Mouse (Mus musculus): ENCODE measurements around the gene Adrm1. TPM values are rescaled to one million over a fixed set of nuclear protein-coding genes. Genes with fewer than 3 reads are reported as not detected.

Adrm1 gene
- polyA plus RNA-seq (2014; fragmentation: Nextera tagmentation; extraction: Ambion mirVana) = 147 and 154 TPM in 2 replicates

- peak within 1 kb of the TSS; percentile 94 for H3K9ac ChIP-seq (replicated peaks; ENCODE audit: low read depth, low read length)
- peaks cover 11% of the 10 kb centered on the region for H3K4me1 ChIP-seq (ENCODE audit: control insufficient read depth, insufficient read depth, low read length)
- peaks cover 19% of the 10 kb centered on the region; the same call in 1 of the 2 replicates for H3K36me3 ChIP-seq (ENCODE audit: control insufficient read depth, insufficient read depth, low read length)
- peak within 1 kb of the TSS; percentile 91 for H3K27ac ChIP-seq (ENCODE audit: low read depth, low read length)
- WGBS = 4% methylated on average over 41 of the region's 41 CpGs
- H3K4me2 ChIP-seq (ENCODE audit: low read depth, low read length) = peak within 1 kb of the TSS; percentile 65
- H3K9me3 ChIP-seq (ENCODE audit: control insufficient read depth, low read length) = no peaks in the 10 kb centered on the region
- peak; percentile 99; the same call in 1 of the 2 replicates for ATAC-seq (ENCODE audit: low read depth)
- no peaks in the 10 kb centered on the region for H3K27me3 ChIP-seq (ENCODE audit: control insufficient read depth, insufficient read depth, low read length)
- H3K4me3 ChIP-seq (ENCODE audit: low read depth, low read length) = peak within 1 kb of the TSS; percentile 91
These were observed at the start of gene Adrm1 for GRCm38 (mm10) chr2:180170806-180171521. Gene Adrm1 (plus strand): TSS chr2:180171485.

- 92% methylated on average over 2 of the region's 2 CpGs for WGBS
- H3K9me3 ChIP-seq (ENCODE audit: control insufficient read depth, low read length) = no peaks in the 10 kb centered on the region
These were observed 47.1 kb upstream of the Adrm1 start for GRCm38 (mm10) chr2:180124192-180124591.

GRCm38 (mm10) chr2:180126195-180126594 lies 45.1 kb upstream of the Adrm1 start:
- Histone ChIP-seq H3K27me3 (ENCODE audit: control insufficient read depth, insufficient read depth, low read length) (no peaks in the 10 kb centered on the region), H3K4me1 (ENCODE audit: control insufficient read depth, insufficient read depth, low read length) (0 out of 2 replicates have a peak, but pooled peaks cover 2% of the 10 kb centered on the region), H3K9me3 (ENCODE audit: control insufficient read depth, low read length) (no peaks in the 10 kb centered on the region), H3K36me3 (ENCODE audit: control insufficient read depth, insufficient read depth, low read length) (no peaks in the 10 kb centered on the region), H3K27ac (ENCODE audit: low read depth, low read length) (no peak overlapping the region), H3K4me3 (ENCODE audit: low read depth, low read length) (no peak overlapping the region), H3K4me2 (ENCODE audit: low read depth, low read length) (no peak overlapping the region), H3K9ac (replicated peaks; ENCODE audit: low read depth, low read length) (no peak overlapping the region)
- WGBS = 17% methylated on average over 4 of the region's 4 CpGs
- ATAC-seq (ENCODE audit: low read depth) = no peak

More at GRCm38 (mm10) chr2:180124192-180124591, 47.1 kb upstream of the Adrm1 start:
- H3K36me3 ChIP-seq (ENCODE audit: control insufficient read depth, insufficient read depth, low read length) = no peaks in the 10 kb centered on the region
- no peak for ATAC-seq (ENCODE audit: low read depth)
- no peak overlapping the region for H3K4me3 ChIP-seq (ENCODE audit: low read depth, low read length)
- no peaks in the 10 kb centered on the region for H3K27me3 ChIP-seq (ENCODE audit: control insufficient read depth, insufficient read depth, low read length)
- H3K9ac ChIP-seq (replicated peaks; ENCODE audit: low read depth, low read length) = no peak overlapping the region
- peaks cover 9% of the 10 kb centered on the region for H3K4me1 ChIP-seq (ENCODE audit: control insufficient read depth, insufficient read depth, low read length)
- no peak overlapping the region for H3K4me2 ChIP-seq (ENCODE audit: low read depth, low read length)
- no peak overlapping the region for H3K27ac ChIP-seq (ENCODE audit: low read depth, low read length)

GRCm38 (mm10) chr2:180127675-180128074 lies 43.6 kb upstream of the Adrm1 start:
- no peaks in the 10 kb centered on the region for H3K27me3 ChIP-seq (ENCODE audit: control insufficient read depth, insufficient read depth, low read length)
- H3K4me1 ChIP-seq (ENCODE audit: control insufficient read depth, insufficient read depth, low read length) = 0 out of 2 replicates have a peak, but pooled peaks cover 2% of the 10 kb centered on the region
- H3K27ac ChIP-seq (ENCODE audit: low read depth, low read length) = no peak overlapping the region
- ATAC-seq (ENCODE audit: low read depth) = no peak
- H3K9ac ChIP-seq (replicated peaks; ENCODE audit: low read depth, low read length) = no peak overlapping the region
- no peaks in the 10 kb centered on the region for H3K36me3 ChIP-seq (ENCODE audit: control insufficient read depth, insufficient read depth, low read length)
- H3K4me2 ChIP-seq (ENCODE audit: low read depth, low read length) = no peak overlapping the region
- 59% methylated on average over 1 of the region's 1 CpGs for WGBS
- no peak overlapping the region for H3K4me3 ChIP-seq (ENCODE audit: low read depth, low read length)
- no peaks in the 10 kb centered on the region for H3K9me3 ChIP-seq (ENCODE audit: control insufficient read depth, low read length)

- no peak overlapping the region for H3K9ac ChIP-seq (replicated peaks; ENCODE audit: low read depth, low read length)
- no peaks in the 10 kb centered on the region for H3K27me3 ChIP-seq (ENCODE audit: control insufficient read depth, insufficient read depth, low read length)
- no peak for ATAC-seq (ENCODE audit: low read depth)
- WGBS = 99% methylated on average over 4 of the region's 4 CpGs
- H3K9me3 ChIP-seq (ENCODE audit: control insufficient read depth, low read length) = no peaks in the 10 kb centered on the region
- no peak overlapping the region for H3K27ac ChIP-seq (ENCODE audit: low read depth, low read length)
- H3K4me3 ChIP-seq (ENCODE audit: low read depth, low read length) = no peak overlapping the region
- no peaks in the 10 kb centered on the region for H3K4me1 ChIP-seq (ENCODE audit: control insufficient read depth, insufficient read depth, low read length)
- H3K4me2 ChIP-seq (ENCODE audit: low read depth, low read length) = no peak overlapping the region
- no peaks in the 10 kb centered on the region for H3K36me3 ChIP-seq (ENCODE audit: control insufficient read depth, insufficient read depth, low read length)
These were observed 38.1 kb upstream of the Adrm1 start for GRCm38 (mm10) chr2:180133231-180133630.

GRCm38 (mm10) chr2:180133911-180134310 lies 37.4 kb upstream of the Adrm1 start:
- no peak overlapping the region for H3K27ac ChIP-seq (ENCODE audit: low read depth, low read length)
- H3K4me1 ChIP-seq (ENCODE audit: control insufficient read depth, insufficient read depth, low read length) = no peaks in the 10 kb centered on the region
- H3K9me3 ChIP-seq (ENCODE audit: control insufficient read depth, low read length) = no peaks in the 10 kb centered on the region
- H3K4me2 ChIP-seq (ENCODE audit: low read depth, low read length) = no peak overlapping the region
- no peak for ATAC-seq (ENCODE audit: low read depth)
- H3K9ac ChIP-seq (replicated peaks; ENCODE audit: low read depth, low read length) = no peak overlapping the region
- no peaks in the 10 kb centered on the region for H3K36me3 ChIP-seq (ENCODE audit: control insufficient read depth, insufficient read depth, low read length)
- 82% methylated on average over 3 of the region's 3 CpGs for WGBS
- H3K27me3 ChIP-seq (ENCODE audit: control insufficient read depth, insufficient read depth, low read length) = no peaks in the 10 kb centered on the region
- no peak overlapping the region for H3K4me3 ChIP-seq (ENCODE audit: low read depth, low read length)

GRCm38 (mm10) chr2:180135414-180135813 lies 35.9 kb upstream of the Adrm1 start:
- H3K4me2 ChIP-seq (ENCODE audit: low read depth, low read length) = no peak overlapping the region
- no peak for ATAC-seq (ENCODE audit: low read depth)
- WGBS = 85% methylated on average over 5 of the region's 5 CpGs

GRCm38 (mm10) chr2:180146091-180146490 lies 25.2 kb upstream of the Adrm1 start:
- Histone ChIP-seq H3K4me3 (ENCODE audit: low read depth, low read length) (no peak overlapping the region), H3K36me3 (ENCODE audit: control insufficient read depth, insufficient read depth, low read length) (peaks cover 42% of the 10 kb centered on the region), H3K9me3 (ENCODE audit: control insufficient read depth, low read length) (no peaks in the 10 kb centered on the region), H3K4me2 (ENCODE audit: low read depth, low read length) (no peak overlapping the region), H3K9ac (replicated peaks; ENCODE audit: low read depth, low read length) (no peak overlapping the region), H3K4me1 (ENCODE audit: control insufficient read depth, insufficient read depth, low read length) (no peaks in the 10 kb centered on the region), H3K27me3 (ENCODE audit: control insufficient read depth, insufficient read depth, low read length) (no peaks in the 10 kb centered on the region), H3K27ac (ENCODE audit: low read depth, low read length) (no peak overlapping the region)
- WGBS = 84% methylated on average over 2 of the region's 2 CpGs
- ATAC-seq (ENCODE audit: low read depth) = no peak

More at GRCm38 (mm10) chr2:180135414-180135813, 35.9 kb upstream of the Adrm1 start:
- Histone ChIP-seq H3K4me3 (ENCODE audit: low read depth, low read length) (no peak overlapping the region), H3K27ac (ENCODE audit: low read depth, low read length) (no peak overlapping the region), H3K4me1 (ENCODE audit: control insufficient read depth, insufficient read depth, low read length) (no peaks in the 10 kb centered on the region), H3K36me3 (ENCODE audit: control insufficient read depth, insufficient read depth, low read length) (no peaks in the 10 kb centered on the region; the same call in 1 of the 2 replicates), H3K27me3 (ENCODE audit: control insufficient read depth, insufficient read depth, low read length) (no peaks in the 10 kb centered on the region), H3K9ac (replicated peaks; ENCODE audit: low read depth, low read length) (no peak overlapping the region), H3K9me3 (ENCODE audit: control insufficient read depth, low read length) (no peaks in the 10 kb centered on the region)

- 88% methylated on average over 6 of the region's 6 CpGs for WGBS
- Histone ChIP-seq H3K4me3 (ENCODE audit: low read depth, low read length) (no peak overlapping the region), H3K4me1 (ENCODE audit: control insufficient read depth, insufficient read depth, low read length) (no peaks in the 10 kb centered on the region), H3K9me3 (ENCODE audit: control insufficient read depth, low read length) (no peaks in the 10 kb centered on the region), H3K36me3 (ENCODE audit: control insufficient read depth, insufficient read depth, low read length) (peaks cover 44% of the 10 kb centered on the region), H3K9ac (replicated peaks; ENCODE audit: low read depth, low read length) (no peak overlapping the region), H3K27me3 (ENCODE audit: control insufficient read depth, insufficient read depth, low read length) (no peaks in the 10 kb centered on the region), H3K27ac (ENCODE audit: low read depth, low read length) (no peak overlapping the region), H3K4me2 (ENCODE audit: low read depth, low read length) (no peak overlapping the region)
- no peak for ATAC-seq (ENCODE audit: low read depth)
These were observed 23.9 kb upstream of the Adrm1 start for GRCm38 (mm10) chr2:180147379-180147778.

Measured in neural tube, embryonic 14.5 days (tissue).